ENCODE assay signal across 15 mouse cellular contexts in genomic region chr4:152353886-152354637, GRCm38 (mm10). TPM values are rescaled to one million over a fixed set of nuclear protein-coding genes. Genes with fewer than 3 reads are reported as not detected.
"Had no signal": no experiment of that assay in that cellular context is flagged by ENCODE, and none has a peak within 500 bp of the region (broad histone marks: within the 10 kb centered on the region; RNA-seq: fewer than 3 reads in every experiment).

No protein-coding gene starts in this region.

- H3K9ac ChIP-seq: liver, embryonic 15.5 days; lung, embryonic 14.5 days; neural tube, embryonic 13.5 days had no signal

- H3K4me1 ChIP-seq: liver, embryonic 15.5 days had no signal

- DNase-seq: kidney, adult 9 months; kidney, postnatal 36 days; lung, embryonic 14.5 days; lung, postnatal 10 days; right cerebral cortex, postnatal 14 days; thymus, postnatal 36 days had no signal

- H3K36me3 ChIP-seq: limb, embryonic 10.5 days; liver, embryonic 15.5 days had no signal

- H3K9me3 ChIP-seq: limb, embryonic 10.5 days; liver, embryonic 15.5 days; megakaryocyte, embryonic 14.5 days; neural tube, embryonic 13.5 days had no signal

- ATAC-seq: midbrain, embryonic 16.5 days had no signal

- H3K27ac ChIP-seq: kidney, postnatal 0 days; limb, embryonic 10.5 days; liver, embryonic 15.5 days had no signal

- H3K4me2 ChIP-seq: liver, embryonic 11.5 days; liver, embryonic 15.5 days; lung, embryonic 14.5 days; midbrain, embryonic 11.5 days; neural tube, embryonic 13.5 days had no signal

- H3K4me3 ChIP-seq: limb, embryonic 10.5 days; liver, embryonic 15.5 days; megakaryocyte, embryonic 14.5 days; neural tube, embryonic 13.5 days had no signal

RNA-seq across cellular contexts. Expression of gene Rnf207, which starts 35.3 kb away (rescaled TPM):
- polyA plus RNA-seq: thymus, postnatal 0 days had no signal
